Mouse (Mus musculus) hindbrain, embryonic 12.5 days (tissue): ENCODE results near the gene Asphd2. TPM values are rescaled to one million over a fixed set of nuclear protein-coding genes. Genes with fewer than 3 reads are reported as not detected.

Experiments
- ATAC-seq: fragments of 200-750 bp; cut with Nextera tagmentation; 2 replicates; pipeline ENCODE4 v1.8.0; 2017; ENCODE audit warnings: moderate TSS enrichment; ENCODE audit not compliant: low FRiP score
- H3K27ac ChIP-seq: fragments of 300-500 bp; sonication (generic); 2 replicates; pipeline ENCODE4 v1.5.1; 2016; ENCODE audit warnings: mild to moderate bottlenecking
- H3K27me3 ChIP-seq: fragments of 300-500 bp; sonication (generic); 2 replicates; pipeline ENCODE4 v1.6.1; 2016; ENCODE audit warnings: mild to moderate bottlenecking
- H3K36me3 ChIP-seq: fragments of 300-500 bp; sonication (generic); 2 replicates; pipeline ENCODE4 v1.6.1; 2016; ENCODE audit warnings: mild to moderate bottlenecking
- H3K4me1 ChIP-seq: fragments of 300-500 bp; sonication (generic); 2 replicates; pipeline ENCODE4 v1.6.1; 2016
- H3K4me2 ChIP-seq: fragments of 300-500 bp; sonication (generic); replicated peaks from 2 replicates; pipeline ENCODE4 v1.6.1; 2016; ENCODE audit warnings: mild to moderate bottlenecking
- H3K4me3 ChIP-seq: fragments of 300-500 bp; sonication (generic); 2 replicates; pipeline ENCODE4 v1.5.1; 2016; ENCODE audit warnings: mild to moderate bottlenecking
- H3K9ac ChIP-seq: fragments of 300-500 bp; sonication (generic); 2 replicates; pipeline ENCODE4 v1.6.1; 2016; ENCODE audit warnings: mild to moderate bottlenecking, moderate library complexity
- H3K9me3 ChIP-seq: fragments of 300-500 bp; sonication (generic); replicated peaks from 2 replicates; pipeline ENCODE4 v1.6.1; 2016; ENCODE audit warnings: mild to moderate bottlenecking
- WGBS: fragments of 180-500 bp; shearing (Covaris S2); methylation state at CpG from one replicate; pipeline ENCODE4 v1.1.7; 2016; 5-methylcytosine and 5-hydroxymethylcytosine counted together
- polyA plus RNA-seq: library from polyadenylated mRNA; unstranded; fragments of >200 nt; fragmentation: Nextera tagmentation; extraction: Ambion mirVana; gene quantifications from 2 replicates; pipeline ENCODE4 v1.2.1, GENCODE M21; 2016

The Asphd2 gene
- polyA plus RNA-seq, 1 experiment from 2014 or later, result 66.1 TPM

DNA sequence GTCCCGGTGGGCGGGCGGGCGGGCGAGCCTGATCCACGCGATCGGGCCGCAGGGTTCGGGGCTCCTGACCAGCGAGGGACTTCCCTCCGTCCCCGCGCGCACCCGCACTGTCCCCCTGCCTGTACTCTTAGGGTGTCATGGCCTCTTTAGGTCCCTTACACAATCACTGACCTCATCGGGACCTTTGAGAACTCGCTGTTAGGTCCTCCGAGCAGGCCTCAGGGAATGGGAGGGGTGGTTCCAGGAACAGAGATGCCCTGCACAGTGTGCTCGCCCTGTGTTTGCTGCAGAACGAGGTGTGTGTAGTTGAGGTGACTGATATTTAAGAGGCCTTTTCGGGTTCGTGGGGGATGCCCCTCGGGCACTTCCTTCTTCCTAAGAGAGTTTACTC lies 51.5 kb downstream of the Asphd2 start:
- WGBS, result under 1% methylated on average over 18 of the region's 24 CpGs
- H3K27ac ChIP-seq, result peak overlapping the region; percentile 48; the same call in 1 of the 2 replicates
- H3K4me1 ChIP-seq, result peaks cover 44% of the 10 kb centered on the region
- H3K27me3 ChIP-seq, result no peaks in the 10 kb centered on the region
- H3K4me3 ChIP-seq, result peak overlapping the region; percentile 92
- H3K4me2 ChIP-seq, result peak overlapping the region; percentile 75
- peaks cover 36% of the 10 kb centered on the region for H3K36me3 ChIP-seq
- peak; percentile 76 for ATAC-seq
- peak overlapping the region; percentile 90 for H3K9ac ChIP-seq
- no peaks in the 10 kb centered on the region for H3K9me3 ChIP-seq

DNA sequence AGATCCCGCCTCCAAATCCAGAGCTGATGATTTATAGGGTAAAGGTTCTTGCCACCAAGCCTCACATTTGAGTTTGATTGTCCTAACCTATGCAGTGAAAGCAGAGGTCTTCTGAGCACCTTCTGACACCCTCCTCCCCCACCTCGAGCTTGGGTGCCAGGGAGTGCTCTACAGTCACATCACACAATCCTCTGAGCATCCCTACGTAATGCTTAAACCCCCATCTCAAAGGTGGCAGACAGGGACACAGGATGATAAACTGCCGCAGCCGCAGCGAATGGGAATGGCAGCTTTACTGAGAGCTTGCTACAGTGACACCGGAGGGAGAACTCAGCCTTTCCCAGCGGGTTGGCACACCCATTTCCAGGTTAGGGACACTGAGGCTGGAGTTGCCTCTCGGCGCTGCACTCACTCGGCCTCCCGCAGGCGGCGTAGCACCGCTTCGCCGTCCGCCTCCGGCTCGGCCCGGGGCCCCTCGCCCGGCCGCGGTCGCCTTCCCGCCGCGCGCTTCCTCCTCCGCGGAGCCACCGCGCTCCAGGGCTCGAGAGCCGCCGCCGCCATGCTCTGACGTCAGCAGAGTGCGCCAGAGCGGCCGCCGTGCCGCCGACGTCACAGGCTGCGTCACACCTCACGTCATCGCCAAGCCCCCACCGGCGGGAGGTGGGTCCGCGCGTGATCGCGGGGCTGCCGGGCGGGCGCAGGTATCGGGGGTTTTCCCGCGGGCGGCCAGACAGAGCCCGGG lies 52.0 kb downstream of the Asphd2 start, which contains the start of the genes Srrd and Hps4:
Gene Srrd, minus strand, starts transcription at position 578 of the 742 bp plus-strand sequence.
Gene Hps4, plus strand, starts transcription at position 621 of the 742 bp plus-strand sequence.
- Histone ChIP-seq H3K27ac (peak within 1 kb of the TSS; percentile 48; the same call in 1 of the 2 replicates), H3K4me2 (peak within 1 kb of the TSS; percentile 75), H3K4me3 (peak within 1 kb of the TSS; percentile 92), H3K4me1 (peaks cover 44% of the 10 kb centered on the region), H3K9ac (peak within 1 kb of the TSS; percentile 90), H3K9me3 (no peaks in the 10 kb centered on the region), H3K27me3 (no peaks in the 10 kb centered on the region), H3K36me3 (peaks cover 38% of the 10 kb centered on the region)
- peak; percentile 55 for ATAC-seq
- 2% methylated on average over 57 of the region's 64 CpGs for WGBS

DNA sequence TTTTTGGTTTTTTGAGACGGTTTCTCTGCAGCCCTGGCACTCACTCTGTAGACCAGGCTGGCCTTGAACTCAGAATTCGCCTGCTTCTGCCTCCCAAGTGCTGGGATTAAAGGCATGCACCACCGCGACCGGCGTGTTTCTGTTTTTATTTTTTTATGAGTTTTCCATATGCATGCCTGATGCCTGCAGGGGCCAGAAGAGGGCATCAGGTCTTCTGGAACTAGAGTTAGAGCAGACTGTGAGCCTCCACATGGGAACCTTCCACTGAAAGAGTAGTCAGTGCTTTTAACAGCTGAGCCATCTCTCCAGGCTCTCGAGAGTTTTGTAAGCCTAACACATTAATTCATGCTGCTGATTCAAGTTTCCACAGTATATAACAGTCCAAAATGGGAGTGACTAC lies 55.5 kb downstream of the Asphd2 start:
- Histone ChIP-seq H3K4me2 (no peak overlapping the region), H3K9ac (no peak overlapping the region), H3K36me3 (peaks cover 58% of the 10 kb centered on the region), H3K27me3 (no peaks in the 10 kb centered on the region), H3K27ac (no peak overlapping the region), H3K9me3 (no peaks in the 10 kb centered on the region), H3K4me1 (peaks cover 24% of the 10 kb centered on the region), H3K4me3 (no peak overlapping the region)
- 77% methylated on average over 7 of the region's 7 CpGs for WGBS
- no peak for ATAC-seq

DNA sequence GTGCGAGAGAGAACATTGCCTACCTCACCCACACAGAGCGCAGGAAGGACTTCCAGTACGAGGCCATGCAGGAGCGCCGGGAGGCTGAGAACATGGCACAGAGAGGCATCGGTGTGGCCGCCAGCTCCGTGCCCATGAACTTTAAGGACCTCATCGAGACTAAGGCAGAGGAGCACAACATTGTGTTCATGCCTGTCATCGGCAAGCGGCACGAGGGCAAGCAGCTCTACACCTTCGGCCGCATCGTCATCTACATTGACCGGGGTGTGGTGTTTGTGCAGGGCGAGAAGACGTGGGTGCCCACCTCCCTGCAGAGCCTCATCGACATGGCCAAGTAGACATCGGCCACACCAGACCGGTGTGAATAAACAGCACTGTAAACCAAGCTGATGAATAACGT lies 57.7 kb downstream of the Asphd2 start:
- H3K27me3 ChIP-seq, result no peaks in the 10 kb centered on the region
- no peak overlapping the region for H3K27ac ChIP-seq
- H3K4me1 ChIP-seq, result peaks cover 7% of the 10 kb centered on the region
- H3K9me3 ChIP-seq, result no peaks in the 10 kb centered on the region
- no peak overlapping the region for H3K4me3 ChIP-seq
- ATAC-seq, result no peak
- H3K4me2 ChIP-seq, result no peak overlapping the region
- WGBS, result 94% methylated on average over 22 of the region's 22 CpGs
- H3K36me3 ChIP-seq, result peaks cover 80% of the 10 kb centered on the region
- H3K9ac ChIP-seq, result no peak overlapping the region

DNA sequence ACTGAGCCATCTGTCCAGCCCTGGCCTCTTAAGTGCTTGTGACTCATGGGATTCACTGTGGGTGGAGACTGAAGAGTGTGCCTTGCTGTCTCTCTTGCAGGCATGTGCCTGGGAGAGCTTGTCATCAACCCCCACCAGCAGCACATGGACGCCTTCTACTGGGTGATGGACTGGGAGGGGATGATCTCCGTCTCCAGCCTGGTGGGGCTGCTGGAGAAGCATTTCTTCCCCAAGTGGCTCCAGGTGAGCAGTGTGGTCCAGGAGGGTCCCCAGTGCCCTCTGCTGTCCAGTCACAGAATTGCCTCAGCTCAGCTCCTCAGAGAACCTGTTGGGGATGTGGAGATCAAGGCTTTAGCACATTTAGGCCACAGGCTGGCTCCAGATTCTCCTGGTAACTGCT lies 59.2 kb downstream of the Asphd2 start:
- H3K36me3 ChIP-seq, result peaks cover 92% of the 10 kb centered on the region
- H3K27ac ChIP-seq, result no peak overlapping the region
- H3K9ac ChIP-seq, result no peak overlapping the region
- no peak overlapping the region for H3K4me2 ChIP-seq
- H3K4me3 ChIP-seq, result no peak overlapping the region
- no peak for ATAC-seq
- H3K27me3 ChIP-seq, result no peaks in the 10 kb centered on the region
- 37% methylated on average over 2 of the region's 2 CpGs for WGBS
- no peaks in the 10 kb centered on the region for H3K4me1 ChIP-seq
- no peaks in the 10 kb centered on the region for H3K9me3 ChIP-seq

Other genes with a start within 250 kb of the Asphd2 start
- gene Cryba4, start 142.3 kb downstream of the Asphd2 start, polyA plus RNA-seq, result 1.8 and 2.3 TPM in 2 replicates
- 2.0 and 2.3 TPM in 2 replicates for gene Crybb1, start 139.1 kb downstream of the Asphd2 start, polyA plus RNA-seq
- gene Tpst2, start 118.2 kb downstream of the Asphd2 start, polyA plus RNA-seq, result 31.7 and 35.4 TPM in 2 replicates
- gene Tfip11, start 68.5 kb downstream of the Asphd2 start, polyA plus RNA-seq, result 38.1 TPM in 2 replicates
- gene Srrd, start 51.8 kb downstream of the Asphd2 start, polyA plus RNA-seq, result 46.9 and 47.6 TPM in 2 replicates
- gene Hps4, start 51.8 kb downstream of the Asphd2 start, polyA plus RNA-seq, result 35.4 and 37.1 TPM in 2 replicates
- gene Gm6583, start 38.8 kb downstream of the Asphd2 start, polyA plus RNA-seq, result 0.26 and 0.27 TPM in 2 replicates
- gene Gm6588, start 54.6 kb upstream of the Asphd2 start, polyA plus RNA-seq, result 0.37 and 0.64 TPM in 2 replicates
- gene Sez6l, start 182.3 kb upstream of the Asphd2 start, polyA plus RNA-seq, result 16.0 and 16.4 TPM in 2 replicates